Mouse (Mus musculus) lung, postnatal 36 days (tissue): ENCODE data around the gene Doc2a.

Source experiments
- DNase-seq: peaks from one replicate; pipeline ENCODE4 v3.0.0; 2022; ENCODE audit warnings: mixed read lengths

Doc2a gene

GRCm38 (mm10) chr7:126823940-126824339 lies 23.3 kb upstream of the Doc2a start:
- no peak for DNase-seq

- no peak for DNase-seq
These were observed 21.8 kb upstream of the Doc2a start for GRCm38 (mm10) chr7:126825403-126825802.

DNA sequence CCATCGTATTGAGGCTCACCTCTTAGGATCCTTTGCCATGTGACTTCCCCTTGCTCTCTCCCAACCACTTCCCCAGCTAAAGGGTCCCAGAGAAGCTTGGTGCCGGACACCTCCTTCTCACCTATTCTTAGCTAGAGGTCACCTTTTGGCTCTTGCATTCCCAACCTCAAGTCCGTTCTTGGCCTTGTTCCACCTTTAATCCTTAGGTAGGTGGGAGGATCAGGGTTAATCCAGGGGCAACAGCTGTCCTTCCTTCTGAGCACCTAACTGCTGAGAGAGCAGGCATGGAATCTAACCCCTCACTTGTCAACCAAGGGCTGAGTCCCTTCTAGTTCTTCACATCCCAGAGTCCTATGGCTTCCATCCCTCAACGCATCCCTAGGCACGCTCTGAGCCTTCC lies 21.3 kb upstream of the Doc2a start:
- no peak for DNase-seq

DNA sequence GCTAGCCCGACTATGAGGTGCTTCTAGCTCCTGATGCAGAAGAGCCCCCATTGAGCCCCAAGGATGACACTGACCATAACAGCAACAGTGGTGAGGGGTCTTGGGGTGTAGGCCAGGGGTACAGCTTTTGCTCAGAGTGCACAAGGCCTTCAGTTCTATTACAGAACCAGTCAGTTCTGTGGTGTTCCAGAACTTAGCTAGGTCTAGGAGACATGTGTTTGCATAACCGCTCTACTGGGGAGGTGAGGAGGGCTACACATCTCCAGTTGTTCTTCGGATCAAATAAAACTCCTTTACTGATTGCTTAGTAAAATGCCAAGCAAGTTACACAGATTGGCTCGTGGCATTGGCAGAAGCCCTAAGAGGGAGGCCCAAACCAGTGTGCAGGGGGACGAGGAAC lies 15.7 kb upstream of the Doc2a start, which contains the start of gene 4930451I11Rik:
Gene 4930451I11Rik (minus strand): TSS at position 101 of the 400 bp plus-strand sequence.
- no peak for DNase-seq

DNA sequence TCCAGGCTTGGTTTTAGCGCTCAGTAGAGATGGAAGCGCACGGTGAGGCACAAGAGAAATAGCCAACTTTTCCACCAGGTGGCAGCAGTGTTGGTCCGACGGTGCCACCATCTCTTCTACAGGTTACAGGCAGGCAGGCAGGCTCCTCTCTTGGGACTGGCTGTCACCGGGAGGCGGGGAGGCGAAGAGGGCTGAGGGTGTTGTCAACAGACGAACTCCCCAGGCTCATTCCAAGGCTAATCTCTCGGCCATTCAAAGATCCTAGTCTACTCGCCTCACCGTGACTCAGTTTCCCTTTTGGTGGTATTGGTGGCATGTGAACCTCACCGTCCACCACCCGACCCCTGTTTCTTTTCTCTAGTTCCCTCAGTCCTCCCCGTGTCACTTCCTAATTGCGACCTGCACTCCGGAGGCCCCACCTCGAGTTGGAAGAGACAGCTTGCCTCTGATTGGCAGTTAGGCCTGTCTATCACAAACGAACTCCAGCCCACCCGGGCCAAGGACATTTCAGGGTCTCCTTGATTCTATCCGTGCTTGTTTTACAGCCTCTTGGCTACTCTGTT lies 15.1 kb upstream of the Doc2a start:
- peak; percentile 91 for DNase-seq

GRCm38 (mm10) chr7:126833294-126833693 lies 13.9 kb upstream of the Doc2a start:
- DNase-seq, result no peak

GRCm38 (mm10) chr7:126843276-126843675 lies 3.9 kb upstream of the Doc2a start:
- DNase-seq, result no peak

DNA sequence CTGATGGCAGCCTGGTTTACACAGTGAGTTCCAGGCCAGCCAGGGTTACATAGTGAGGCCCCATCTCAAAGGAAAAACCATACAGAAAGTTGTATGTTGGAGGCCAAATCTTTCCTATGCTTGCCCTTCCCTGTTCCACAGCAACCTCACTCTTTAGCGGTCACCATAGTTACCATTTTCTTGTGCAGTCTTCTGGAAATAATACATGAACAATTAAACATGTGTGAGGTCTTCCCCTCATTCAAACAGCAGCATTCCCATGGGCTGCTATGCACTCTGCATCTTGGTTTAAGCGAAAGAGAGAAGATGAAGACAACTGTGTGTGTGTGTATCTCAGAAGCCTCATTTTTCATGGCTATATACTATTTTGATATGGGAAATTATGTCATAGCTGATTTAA lies 1.7 kb upstream of the Doc2a start:
- no peak for DNase-seq

DNA sequence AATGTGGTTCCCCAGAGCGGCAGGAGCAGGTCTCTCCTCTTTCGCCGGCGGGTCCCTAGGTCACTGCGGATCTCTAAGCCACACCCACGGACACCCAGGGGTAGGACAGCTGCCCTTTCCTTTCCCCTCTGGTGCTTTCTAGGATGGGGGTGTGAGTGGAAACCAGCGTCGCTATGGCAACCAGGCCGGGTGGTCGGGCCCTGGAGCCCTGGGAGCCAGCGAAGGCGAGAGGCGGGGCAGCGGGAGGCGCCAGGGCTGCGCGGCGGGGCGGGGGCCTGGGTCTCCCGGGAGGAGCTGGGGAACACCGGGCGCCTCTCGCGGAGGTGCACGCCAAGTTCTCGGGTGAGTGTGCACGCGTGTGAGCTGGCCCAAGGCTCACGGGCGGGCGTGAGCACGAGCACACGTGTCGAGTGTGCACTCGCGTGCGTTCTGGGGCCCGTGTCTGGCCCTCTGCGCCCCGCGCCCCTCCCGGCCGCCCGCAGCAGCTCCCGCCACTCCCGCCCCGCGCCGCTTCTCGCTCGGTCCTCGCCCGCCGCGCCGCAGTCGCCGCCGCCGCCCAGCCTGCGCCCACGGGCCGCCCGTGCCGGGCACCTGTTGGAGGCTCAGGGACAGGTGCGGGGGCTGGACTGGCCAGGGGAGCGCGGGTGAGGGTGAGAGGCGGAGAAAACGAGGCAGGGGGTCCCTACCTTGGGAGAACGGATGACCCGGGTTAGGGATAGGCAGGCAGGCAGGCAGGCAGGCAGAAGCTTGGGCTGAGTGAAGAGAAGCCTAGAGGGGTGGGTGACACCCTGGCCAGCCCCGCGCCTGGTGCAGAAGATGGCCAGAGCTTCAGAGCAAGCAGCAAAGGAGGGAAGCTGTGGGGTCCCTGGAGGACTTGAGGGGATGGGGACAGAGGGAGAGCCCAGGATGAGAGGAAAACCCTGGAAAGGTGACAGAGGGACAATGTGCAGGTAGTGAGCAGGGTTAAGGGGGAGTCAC lies 494 bp downstream of the Doc2a start:
- no peak for DNase-seq

- DNase-seq, result no peak
These were observed 1.6 kb downstream of the Doc2a start for GRCm38 (mm10) chr7:126848794-126849193.

GRCm38 (mm10) chr7:126850161-126850560 lies 2.9 kb downstream of the Doc2a start:
- DNase-seq, result no peak

DNA sequence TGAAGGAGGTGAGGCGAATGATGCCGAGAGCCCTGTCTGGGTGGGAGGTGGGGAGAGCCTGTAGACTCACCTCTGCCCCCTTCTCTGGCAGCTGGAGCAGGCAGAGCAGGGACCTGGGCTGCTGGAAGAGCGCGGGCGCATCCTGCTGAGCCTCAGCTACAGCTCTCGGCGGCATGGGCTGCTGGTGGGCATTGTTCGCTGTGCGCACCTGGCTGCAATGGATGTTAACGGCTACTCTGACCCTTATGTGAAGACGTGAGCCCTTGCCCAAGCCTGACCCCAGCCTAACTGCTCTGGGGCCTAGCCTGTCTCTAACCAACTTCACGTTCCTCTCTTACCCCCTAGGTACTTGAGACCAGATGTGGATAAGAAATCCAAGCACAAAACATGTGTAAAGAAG lies 4.0 kb downstream of the Doc2a start:
- DNase-seq, result no peak

GRCm38 (mm10) chr7:126853454-126853853 lies 6.2 kb downstream of the Doc2a start:
- peak; percentile 33 for DNase-seq

GRCm38 (mm10) chr7:126855641-126856040 lies 8.4 kb downstream of the Doc2a start:
- DNase-seq, result no peak

DNA sequence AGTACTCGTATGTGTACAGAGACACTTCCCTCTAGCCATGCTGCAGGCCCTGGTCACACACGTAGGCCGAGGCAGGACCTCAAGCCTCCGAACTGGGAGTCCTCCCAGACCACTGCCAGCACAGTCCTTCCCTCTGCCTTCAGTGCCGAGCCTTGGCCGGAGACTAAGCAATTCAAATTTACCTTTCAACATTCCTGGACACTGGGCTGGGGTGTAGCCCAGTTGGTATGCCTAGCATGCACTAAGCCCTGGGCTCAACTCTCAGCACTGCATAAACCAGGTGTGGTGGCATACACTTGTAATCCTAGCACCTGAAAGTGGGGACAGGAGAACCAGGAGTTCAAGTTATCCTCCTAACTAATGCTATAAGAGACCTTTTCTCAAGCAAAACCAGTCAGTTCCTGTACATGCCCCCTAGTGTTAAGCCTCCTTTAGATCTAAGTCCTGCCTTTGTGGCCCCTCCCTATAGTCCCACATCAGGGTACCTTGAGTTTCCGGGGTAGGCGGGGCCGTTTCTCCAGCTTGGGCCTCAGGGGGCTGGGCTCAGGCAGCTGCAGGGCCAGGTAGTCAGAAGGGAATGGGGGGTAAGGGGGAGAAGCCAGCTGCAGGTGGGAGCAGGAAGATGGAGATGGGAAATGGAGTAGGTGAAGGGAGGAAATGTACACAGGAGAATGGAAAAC lies 9.7 kb downstream of the Doc2a start:
- peak; percentile 60 for DNase-seq

DNA sequence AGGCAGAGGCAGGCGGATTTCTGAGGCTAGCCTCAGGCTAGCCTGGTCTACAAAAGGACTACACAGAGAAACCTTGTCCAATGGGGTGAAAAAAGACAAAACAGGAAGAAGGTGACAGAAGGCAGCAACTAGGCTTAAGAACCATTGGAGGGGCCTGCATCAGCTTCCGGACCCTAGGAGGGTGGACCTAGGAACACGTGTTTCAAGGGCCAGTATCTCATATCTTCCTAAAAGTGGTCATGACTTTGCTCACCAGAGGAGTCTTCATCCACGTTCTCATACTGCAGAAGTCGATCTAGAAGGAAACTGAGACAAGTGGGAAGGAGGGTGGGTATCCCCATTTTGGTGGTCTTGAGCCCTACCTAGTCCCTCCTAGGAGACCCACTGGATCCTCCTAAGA lies 13.8 kb downstream of the Doc2a start:
- no peak for DNase-seq

DNA sequence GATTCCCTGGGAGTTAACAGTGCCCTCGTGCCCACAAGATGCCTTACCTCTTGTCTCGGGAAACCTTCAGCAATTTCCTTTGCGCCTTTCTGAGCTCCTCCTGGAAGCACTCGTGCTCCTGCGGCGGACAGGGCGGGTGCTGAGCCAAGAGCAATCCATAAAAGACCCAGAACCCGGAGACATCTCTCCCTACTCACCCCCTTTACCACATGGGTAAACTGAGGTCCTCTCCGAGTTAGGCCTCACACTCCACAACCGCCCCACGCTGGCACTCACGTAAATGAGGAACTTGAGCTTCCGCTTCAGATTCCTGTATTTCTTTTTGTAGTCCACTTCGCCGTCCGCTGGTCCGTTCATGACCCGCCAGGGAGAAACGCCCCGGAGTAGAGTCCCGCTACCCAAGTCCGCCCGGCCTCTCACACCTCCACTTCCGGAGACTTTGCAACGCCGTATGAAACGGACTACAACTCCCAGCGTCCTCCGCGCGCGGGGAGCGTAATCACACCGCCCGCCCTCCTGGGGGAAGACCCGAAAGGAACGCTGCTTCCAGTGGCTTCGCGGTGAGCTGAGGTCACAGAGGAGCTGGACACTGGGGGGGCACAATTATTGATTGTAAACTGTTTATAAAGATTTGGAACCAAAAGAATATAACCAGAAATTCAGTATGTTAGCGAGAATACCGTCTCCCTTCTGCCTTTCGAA lies 14.4 kb downstream of the Doc2a start, which contains the start of gene Hirip3:
Gene Hirip3 (plus strand): TSS at position 544 of the 702 bp plus-strand sequence.
- peak; percentile 98 for DNase-seq

GRCm38 (mm10) chr7:126862147-126862784 lies 15.1 kb downstream of the Doc2a start, which contains the start of gene Ino80e:
TSS of gene Ino80e (minus strand) at chr7:126862377.
- DNase-seq, result peak; percentile 97

DNA sequence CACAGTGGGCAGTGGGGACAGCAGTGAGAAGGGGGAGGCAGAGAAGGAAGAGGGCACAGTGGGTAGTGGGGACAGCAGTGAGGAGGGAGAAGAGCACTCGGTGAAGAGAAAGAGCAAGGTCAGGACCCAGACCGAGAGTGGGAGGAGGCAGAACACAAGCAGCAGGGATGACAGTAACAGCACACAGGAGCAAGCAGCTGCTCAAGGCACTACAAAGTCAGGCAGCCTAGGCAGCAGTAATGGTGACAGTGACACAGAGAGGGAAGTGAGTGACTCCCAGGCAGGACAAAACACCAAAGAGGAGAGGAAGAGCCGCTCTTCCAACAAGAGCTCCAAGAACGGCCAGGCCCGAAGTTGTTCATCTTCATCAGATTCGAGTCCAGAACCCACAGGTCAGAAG lies 16.6 kb downstream of the Doc2a start:
- DNase-seq, result no peak

- peak; percentile 42 for DNase-seq
These were observed 20.3 kb downstream of the Doc2a start for GRCm38 (mm10) chr7:126867534-126867933.

- DNase-seq, result peak; percentile 48
These were observed 20.8 kb downstream of the Doc2a start for GRCm38 (mm10) chr7:126868003-126868402.
